Mouse (Mus musculus) spleen, postnatal 14 days (tissue): Measurements from ENCODE around the gene Crocc.

Experiments
- DNase-seq, 2 experiments: peaks; one replicate each; pipeline ENCODE4 v3.0.0; 2021 to 2022; ENCODE audit warnings: low spot score in 2 of 2

The Crocc gene

DNA sequence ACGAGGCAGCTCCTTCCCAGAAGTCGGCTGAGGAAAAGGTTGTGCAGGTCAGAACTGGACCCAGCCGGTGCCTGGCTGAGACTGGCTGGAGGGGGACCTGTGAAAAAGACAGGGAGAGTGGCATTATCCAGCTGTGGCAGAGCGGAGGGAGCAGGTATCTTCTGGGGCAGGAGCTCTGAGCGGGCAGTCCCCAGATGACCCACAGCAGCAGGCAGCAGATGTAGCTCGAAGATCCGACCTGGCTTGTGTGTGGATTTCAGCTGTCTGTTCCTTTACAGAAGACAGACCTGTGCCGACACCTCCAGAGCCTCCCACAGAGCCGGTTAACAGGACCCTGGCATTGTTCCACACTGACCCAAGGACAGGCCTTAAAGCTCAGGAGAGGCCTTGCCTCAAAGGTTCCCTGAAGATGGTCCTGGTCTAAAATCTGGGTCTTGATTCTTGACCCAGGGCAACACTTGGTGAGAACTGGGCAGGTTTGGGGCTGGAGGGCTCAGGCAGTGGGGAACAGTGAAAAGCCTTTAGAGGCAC lies 7.2 kb upstream of the Crocc start:
- no peak for DNase-seq

DNA sequence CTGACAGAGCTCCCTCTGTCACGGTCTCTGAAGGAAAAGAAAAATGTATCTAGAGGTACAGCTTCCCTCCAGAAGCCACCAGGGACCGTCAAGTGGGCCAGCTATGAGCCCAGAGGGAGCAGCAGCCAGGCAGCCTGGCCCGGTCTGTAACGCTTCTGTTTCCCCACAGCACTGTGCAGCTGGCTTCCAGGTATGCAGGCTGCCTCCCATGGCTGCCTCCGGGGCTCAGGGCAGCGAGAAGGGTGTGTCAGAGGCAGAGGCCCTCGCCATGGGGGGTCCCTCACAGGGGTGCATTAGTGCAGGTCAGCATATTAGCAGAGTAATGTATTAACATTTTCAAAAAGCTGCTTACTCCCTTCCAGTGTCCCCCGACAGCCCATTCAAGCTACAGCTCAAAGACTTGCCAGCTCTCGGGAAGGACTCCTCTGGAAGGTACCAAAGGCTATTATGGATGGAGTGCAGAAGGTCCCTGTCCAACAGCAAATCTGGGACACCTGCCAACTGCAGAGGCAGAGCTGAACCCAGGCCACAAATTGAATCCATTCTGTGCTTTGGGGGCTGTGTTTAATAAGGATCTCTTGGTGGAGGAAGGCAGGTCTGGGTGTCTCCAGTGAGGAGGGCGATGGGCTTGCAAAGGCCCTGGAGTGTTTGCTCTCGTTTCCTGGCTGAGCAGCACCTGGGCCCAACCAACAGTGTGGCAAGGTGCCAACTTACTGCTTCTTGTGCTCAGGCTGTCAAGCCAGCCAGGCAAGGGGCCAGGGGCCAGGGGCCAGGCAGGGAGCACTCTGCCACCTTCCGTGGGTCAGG lies 6.6 kb upstream of the Crocc start:
- no peak for DNase-seq

DNA sequence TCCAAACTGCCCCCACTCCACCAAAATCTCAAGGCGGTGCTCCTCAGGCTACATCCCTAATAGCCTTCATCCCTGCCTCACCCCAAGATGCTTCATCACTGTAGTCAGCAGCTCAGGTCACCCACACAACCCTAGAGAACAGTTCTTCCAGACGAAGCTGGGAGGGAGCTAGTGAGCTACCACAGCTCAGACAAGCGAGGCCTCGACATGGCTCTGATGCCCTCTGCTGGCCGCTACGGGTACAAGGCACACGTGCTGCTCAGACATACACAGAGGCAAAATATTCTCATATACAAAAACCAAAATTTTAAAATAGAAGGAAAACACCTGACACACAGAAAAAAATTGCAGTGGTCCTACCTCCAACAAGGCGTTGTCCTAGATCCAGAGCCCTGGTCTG lies 4.8 kb upstream of the Crocc start:
- peak; percentile 67 to 83 for DNase-seq

DNA sequence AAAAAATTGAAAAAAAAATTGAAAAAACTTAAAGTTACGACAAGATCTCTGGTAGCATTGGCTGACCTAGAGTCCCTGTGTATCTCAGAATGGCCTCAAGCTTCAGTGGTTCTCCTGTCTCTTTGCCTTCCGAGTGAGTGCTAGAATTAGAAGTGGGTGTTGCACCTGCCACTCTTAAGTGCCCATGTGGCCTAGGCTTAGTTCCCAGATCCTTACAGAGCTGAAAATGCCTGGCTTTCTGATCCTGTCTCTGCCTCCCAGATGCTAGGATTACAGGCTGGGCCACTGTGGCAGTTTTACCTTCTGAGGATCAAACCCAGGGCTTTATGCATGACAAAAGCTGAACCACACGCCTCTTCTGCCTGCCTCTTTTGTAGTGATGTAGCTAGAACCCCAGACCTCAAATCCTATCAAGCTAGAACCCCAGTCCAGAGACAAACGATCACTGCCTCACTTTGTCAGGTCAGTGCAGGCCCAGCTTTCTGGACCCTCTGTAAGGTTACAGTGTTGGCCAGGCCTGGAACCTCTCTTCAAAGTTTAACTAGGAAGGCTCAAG lies 3.8 kb upstream of the Crocc start:
- no peak for DNase-seq

DNA sequence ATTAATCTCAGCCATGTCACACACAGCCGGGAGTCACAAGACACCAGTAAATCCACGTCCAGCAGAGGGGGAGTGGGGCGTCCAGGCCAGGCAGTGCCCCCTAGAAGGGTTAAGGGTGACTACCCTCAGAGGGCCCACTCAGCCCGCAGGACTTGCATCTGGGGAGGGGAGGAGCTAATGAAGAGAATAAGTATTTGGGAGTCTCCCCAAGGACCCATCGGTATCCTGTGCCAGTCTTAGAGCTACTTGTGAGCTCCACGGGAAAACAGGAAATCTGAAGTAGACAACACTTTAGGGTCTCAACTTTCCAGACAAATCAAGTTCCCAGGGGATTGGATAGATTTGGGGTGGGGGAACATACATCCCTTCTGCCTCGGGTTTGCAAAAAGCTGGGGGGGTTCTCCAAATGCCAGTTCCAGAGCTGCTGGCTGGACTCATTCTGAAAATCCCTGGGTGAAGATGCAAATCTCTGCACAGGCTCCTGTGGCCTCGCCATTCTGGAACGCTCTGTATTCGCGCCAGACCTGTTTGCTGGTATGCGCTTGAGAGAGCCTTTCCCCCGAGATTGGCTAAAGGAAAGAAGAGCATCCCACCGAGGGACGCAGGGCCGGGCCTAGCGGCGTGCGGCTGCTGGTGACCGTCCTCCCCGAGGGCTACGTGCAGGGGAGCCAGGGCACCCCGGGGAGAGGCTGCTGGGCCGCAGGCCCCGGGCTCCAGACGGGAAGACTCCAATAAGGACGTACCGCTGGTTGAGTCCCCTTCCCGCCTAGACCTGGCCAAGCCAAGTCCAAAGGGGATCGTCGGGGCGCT lies 529 bp downstream of the Crocc start:
- no peak for DNase-seq

DNA sequence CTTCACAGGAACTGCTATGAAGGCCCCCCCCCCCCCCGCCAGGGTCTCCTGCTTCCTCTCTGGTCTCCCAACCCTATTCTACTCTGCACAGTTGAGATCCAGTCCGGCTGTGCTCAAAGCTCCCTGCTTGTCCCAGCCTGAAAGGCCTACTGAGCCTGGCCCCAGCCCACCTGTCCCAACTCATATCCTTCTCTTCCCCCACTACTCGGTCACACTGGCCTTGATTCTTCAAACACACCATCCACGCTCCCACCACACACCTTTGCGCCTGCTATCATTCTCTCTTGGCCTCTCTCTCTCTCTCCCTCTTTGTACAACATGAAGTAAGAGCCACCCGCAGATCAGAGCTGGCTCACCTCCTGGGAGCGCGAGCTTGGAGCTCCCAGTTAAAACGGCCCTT lies 1.5 kb downstream of the Crocc start:
- no peak for DNase-seq

- DNase-seq: no peak
Observed at GRCm38 (mm10) chr4:141056970-141057369, 3.4 kb downstream of the Crocc start.

- DNase-seq: no peak
Observed at GRCm38 (mm10) chr4:141053568-141054161, 6.7 kb downstream of the Crocc start.

DNA sequence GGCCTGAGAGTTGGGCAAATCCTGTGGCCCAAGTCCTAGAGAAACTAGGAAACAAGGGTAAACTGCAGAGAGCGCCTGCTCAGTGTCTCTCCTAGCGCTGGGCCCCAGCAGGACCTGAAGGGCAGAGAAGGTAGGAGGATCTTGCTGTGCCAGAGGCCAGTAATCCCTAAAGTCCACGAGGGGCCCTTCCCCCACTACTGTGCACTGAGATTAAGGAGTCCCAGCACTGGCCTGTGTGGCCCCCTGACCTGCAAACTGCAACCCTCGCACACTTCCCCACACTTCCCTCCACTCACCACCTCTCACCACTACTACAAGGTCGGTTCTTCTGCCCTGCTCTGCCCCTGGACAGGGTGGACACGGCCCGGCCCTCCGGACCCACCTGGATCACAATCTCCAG lies 7.2 kb downstream of the Crocc start:
- DNase-seq: no peak

DNA sequence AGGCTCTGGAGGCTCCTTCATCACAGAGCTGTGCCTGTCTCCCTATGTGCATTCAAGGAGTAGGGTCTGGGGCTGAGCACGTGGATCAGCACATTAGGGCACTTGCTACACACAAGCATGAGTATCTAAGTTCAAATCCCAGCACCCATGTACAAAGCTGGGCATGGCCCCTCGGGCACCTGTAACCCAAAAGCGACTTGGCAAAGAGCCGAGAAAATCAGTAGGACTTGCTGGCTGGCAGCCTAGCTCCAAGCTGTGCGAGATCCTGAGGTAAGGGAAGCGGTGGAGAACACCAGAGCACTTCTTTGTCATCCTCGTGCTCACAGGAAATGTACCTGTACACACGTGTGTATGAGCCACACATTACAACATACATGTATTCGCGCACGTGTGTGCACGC lies 7.9 kb downstream of the Crocc start:
- DNase-seq: no peak

DNA sequence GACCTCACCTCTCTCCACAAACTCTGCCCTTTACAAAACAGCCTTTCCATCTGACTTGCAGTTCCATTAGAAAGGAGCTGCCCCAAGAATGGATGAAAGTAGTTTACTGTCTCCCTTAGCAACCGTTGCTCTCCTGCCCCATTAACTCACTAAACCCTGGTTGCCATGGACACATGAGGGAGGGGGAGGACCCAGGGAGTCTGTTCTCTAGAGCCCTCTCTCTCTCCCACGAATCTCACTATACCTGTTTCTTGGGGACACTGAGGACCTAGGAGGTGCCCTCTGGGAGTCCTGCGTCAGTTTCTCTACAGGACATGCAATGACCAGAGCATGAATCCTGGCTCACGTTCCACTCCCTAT lies 10.9 kb downstream of the Crocc start:
- DNase-seq: no peak

DNA sequence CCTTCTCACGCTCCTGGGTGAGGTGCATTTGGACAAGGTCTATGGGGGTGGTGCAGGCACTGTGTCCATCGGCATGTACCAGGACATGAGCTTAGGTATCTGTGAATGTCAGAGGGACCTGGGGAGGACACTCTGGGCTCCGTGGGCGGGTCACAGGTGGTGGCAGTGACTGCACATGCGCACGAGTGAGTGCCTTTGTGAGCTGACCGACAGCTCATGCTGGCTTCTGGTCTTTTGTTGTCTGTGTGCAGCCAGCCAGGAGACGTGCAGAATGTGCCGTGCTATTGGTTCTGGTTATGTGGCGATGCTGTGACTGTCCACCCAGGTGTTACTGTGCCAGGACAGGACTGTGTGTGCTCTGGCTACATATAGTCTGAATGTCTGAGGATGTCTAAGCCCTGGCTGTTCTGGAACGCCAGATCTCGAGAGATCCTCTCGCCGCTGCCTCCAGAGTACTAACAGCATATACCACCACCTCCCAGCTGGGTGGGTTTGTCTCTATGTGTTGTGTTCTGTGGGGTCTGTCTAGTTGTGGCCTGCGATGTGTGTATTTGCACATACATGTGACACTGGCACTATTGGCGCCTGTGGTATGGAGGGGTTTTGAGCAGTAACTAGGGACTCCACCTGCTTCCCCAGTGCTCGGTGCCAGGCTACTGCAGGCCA lies 11.4 kb downstream of the Crocc start:
- DNase-seq: no peak

DNA sequence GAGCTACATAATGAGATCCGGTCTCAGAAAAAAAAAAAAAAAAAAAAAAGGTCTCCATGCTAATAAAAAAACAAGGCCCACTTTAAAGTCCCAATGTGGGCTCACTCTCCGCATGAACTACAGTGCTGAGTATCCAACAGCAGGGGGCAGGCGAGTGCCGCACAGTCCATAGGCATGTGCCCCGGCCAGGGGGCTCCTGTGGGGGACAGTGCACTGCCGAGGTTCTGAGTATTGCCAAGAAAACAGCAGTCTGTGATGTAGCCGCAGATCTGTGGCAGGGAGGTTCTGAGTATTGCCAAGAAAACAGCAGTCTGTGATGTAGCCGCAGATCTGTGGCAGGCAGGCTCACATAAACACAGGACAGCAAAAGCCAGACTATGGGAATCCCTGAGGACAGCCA lies 15.5 kb downstream of the Crocc start:
- peak in 1 of 2 experiments; percentile 48 for DNase-seq

- DNase-seq: no peak
Observed at GRCm38 (mm10) chr4:141041117-141041516, 19.2 kb downstream of the Crocc start.

DNA sequence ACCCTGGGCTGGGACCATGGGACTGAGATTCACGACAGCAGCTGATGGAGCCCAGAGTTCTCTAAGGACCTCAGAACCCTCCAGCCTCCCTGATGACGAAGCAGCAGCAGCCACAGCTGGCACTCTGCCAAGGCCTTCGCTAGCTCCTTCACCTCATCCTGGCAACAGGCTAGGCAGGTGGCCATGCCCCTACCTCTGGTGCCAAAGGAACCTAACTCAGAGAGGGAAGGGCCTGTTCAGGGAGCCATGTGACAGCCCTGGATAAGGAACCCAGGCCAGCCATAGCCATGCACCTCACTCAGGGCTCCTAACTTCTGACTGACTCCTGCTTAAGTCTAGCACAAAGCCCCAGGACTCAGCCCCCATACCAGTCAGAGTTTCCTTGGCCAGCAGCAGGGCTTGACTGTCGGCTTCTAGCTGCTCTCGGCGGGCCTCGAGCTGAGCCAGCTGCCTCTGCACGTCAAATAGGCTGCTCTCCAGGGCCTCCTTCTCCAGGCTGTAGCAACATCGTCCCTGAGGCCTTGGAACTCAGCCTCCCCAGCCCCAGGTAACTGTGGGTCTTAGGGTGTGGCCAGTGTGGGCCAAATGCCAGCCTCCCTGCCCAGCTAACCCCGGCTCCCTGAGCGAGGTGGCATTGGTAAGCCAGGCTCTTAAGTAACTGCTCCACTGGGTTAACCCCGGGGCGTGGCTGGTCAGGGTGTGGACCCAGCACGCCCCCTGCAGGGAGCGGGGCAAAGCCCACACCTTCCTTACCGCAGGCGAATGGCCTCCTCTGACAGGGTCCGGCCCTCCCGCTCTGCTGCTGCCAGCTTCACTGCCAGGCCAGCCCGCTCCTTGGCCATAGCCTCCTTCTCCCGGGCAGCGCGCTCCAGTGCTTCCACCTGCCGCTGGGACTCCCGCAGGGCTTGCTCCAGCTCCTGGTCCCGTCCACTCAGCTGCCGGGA lies 26.5 kb downstream of the Crocc start:
- DNase-seq: no peak

DNA sequence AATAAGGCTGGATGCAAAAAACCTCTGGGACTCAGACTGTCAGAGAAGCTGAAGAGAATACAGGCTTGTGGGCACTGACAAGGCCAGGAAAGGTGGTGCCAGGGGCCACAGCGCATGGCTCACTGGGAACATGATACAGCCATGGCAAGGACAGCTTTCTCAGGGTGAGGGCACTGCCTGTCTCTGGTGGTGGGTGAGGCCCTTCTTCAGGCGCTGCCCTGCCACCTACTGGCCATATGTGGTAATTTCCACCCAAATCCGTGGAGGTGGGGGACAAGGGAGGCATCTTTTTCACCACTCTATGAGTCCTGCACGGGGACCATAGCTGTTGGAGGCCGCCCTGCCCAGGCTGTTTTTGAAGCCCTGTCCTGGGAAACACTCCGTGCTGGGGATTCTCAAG lies 28.6 kb downstream of the Crocc start:
- DNase-seq: peak; percentile 62 to 80

DNA sequence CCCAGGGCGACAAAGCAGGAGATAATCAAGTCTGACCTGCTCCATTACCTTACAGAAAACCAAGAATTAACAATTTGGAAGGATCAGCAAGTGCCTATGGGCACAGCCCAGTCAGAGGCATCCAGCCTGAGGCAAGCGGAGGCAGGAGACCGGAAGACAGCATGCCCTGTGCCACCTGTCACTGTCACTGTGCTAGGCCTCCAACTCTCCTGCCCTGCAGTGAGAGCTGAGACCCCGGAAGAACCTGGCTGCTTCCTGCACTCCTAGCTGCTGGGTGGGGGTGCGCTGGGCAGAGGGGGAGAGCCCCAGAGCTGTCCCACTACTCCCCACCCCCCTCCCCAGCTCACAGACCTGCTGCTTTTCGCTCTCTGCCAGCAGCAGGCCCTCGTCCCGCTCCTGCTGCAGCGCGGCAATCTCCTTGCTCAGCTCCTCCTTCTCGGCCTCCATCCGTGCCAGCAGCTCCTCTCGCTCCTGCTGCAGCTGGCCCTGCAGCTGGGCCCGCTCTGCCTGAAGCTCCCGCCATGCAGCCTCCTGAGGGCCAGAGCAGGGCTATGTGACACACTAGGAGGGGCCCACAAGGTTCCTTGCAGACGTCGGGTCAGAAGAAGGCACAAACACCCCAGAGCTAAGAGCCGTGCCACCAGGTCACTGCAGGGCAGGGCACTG lies 29.7 kb downstream of the Crocc start:
- no peak for DNase-seq

DNA sequence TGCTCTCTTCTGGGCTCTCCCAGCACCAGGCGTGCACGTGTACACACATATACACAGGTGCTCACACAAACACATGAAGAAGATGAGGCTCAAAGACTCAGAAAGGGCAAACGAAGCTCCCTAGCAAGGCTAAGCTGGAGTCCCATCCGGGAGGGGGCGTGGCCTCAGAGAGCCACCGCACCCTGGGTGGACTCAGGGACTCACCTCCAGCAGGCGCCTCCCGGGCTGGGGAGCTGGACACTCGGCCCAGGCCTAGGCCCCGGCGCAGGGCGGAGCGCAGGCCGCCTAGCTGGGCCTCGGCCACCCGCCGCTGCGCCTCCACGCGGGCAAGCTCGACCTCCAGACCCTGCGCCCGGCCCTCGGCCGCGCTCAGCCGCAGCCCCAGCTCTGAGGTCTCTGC lies 35.4 kb downstream of the Crocc start:
- DNase-seq: no peak

DNA sequence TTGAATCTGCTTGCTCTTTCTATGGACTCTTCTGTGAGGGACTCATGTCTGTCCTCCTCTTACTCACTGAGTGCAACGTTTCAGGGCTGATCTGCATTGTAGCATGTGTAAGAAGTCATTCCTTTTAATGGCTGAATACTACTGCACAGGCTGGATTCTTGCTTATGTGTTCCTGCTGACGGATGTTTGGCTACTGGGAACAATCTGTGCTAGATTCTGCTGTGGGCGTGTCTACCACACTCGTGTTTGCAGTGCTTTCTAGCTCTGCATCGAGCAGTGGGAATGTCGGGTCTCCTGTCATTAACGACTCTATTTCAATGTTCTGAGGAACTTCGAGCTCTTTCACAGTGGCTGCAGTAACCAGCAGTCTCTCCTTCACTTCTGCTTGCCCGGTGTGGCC lies 36.3 kb downstream of the Crocc start:
- no peak for DNase-seq

- DNase-seq: no peak
Observed at GRCm38 (mm10) chr4:141021614-141021929, 38.8 kb downstream of the Crocc start.
